Mouse (Mus musculus) erythroblast, embryonic 14.5 days (primary cell): ENCODE measurements around the gene Lmx1b.

ENCODE experiments used
- GATA1 ChIP-seq: IDR thresholded peaks from 2 replicates; pipeline ENCODE4 v1.6.1; 2012; ENCODE audit warnings: low read length, inconsistent platforms, mixed read lengths
- TAL1 ChIP-seq: IDR thresholded peaks from 3 replicates; pipeline ENCODE4 v1.6.1; 2012; ENCODE audit warnings: low read length, inconsistent platforms, mixed read lengths

- TF ChIP-seq TAL1 (no peak), GATA1 (no peak)
Observed at GRCm38 (mm10) chr2:33689155-33689879, 49.0 kb upstream of the Lmx1b start.
